Mouse (Mus musculus) CH12.LX (cell line): ENCODE measurements around the gene Brf1. TPM values are rescaled to one million over a fixed set of nuclear protein-coding genes. Genes with fewer than 3 reads are reported as not detected.

Experiments
- DNase-seq: peaks from one replicate; pipeline ENCODE4 v3.0.0-alpha.2; 2013; ENCODE audit errors: extremely low read depth
- H3K27ac ChIP-seq: 2 replicates; pipeline ENCODE4 v1.5.1; 2012; ENCODE audit warnings: low read depth, mild to moderate bottlenecking, control low read depth, moderate library complexity; ENCODE audit not compliant: insufficient read depth
- H3K27me3 ChIP-seq: replicated peaks from 2 replicates; pipeline ENCODE3; 2012; ENCODE audit warnings: inconsistent platforms
- H3K36me3 ChIP-seq, 2 experiments: replicated peaks in 1 of 2; 2 replicates each; pipeline versions ENCODE3 to v1.6.1; 2012; ENCODE audit warnings: inconsistent platforms in 1 of 2, low read length in 1 of 2, mild to moderate bottlenecking in 1 of 2, mixed read lengths in 1 of 2, moderate library complexity in 1 of 2; ENCODE audit not compliant: control insufficient read depth in 1 of 2, insufficient read depth in 1 of 2
- H3K4me1 ChIP-seq, 2 experiments: 2 replicates each; pipeline ENCODE4 v1.6.1; 2012; ENCODE audit warnings: inconsistent platforms in 1 of 2, moderate library complexity in 1 of 2; ENCODE audit not compliant: insufficient read depth in 2 of 2, control insufficient read depth in 1 of 2
- H3K4me2 ChIP-seq: 2 replicates; pipeline ENCODE4 v1.6.1; 2012; ENCODE audit warnings: low read depth, mild to moderate bottlenecking, control low read depth; ENCODE audit not compliant: poor library complexity, insufficient read depth, severe bottlenecking
- H3K4me3 ChIP-seq, 3 experiments: fragments of 150-350 bp in 1 of 3; sonication (generic) in 1 of 3; replicated peaks in 1 of 3; 2 replicates each; pipeline versions ENCODE3 to v1.5.1; 2011 to 2012; ENCODE audit warnings: low read depth in 2 of 3, low read length in 2 of 3, mild to moderate bottlenecking in 2 of 3, moderate library complexity in 2 of 3, control low read depth in 1 of 3, improper control_type of control experiment in 1 of 3, inconsistent platforms in 1 of 3, mixed read lengths in 1 of 3; ENCODE audit not compliant: poor library complexity in 1 of 3
- H3K79me2 ChIP-seq: replicated peaks from 2 replicates; pipeline ENCODE4 v1.6.1; 2012; ENCODE audit warnings: mild to moderate bottlenecking, moderate library complexity; ENCODE audit not compliant: control insufficient read depth, poor library complexity, insufficient read depth, severe bottlenecking; ENCODE audit errors: extremely low read depth
- H3K9ac ChIP-seq: 2 replicates; pipeline ENCODE4 v1.6.1; 2012; ENCODE audit warnings: low read depth, mild to moderate bottlenecking, control low read depth, moderate library complexity; ENCODE audit not compliant: insufficient read depth
- H3K9me3 ChIP-seq: replicated peaks from 2 replicates; pipeline ENCODE3; 2012; ENCODE audit warnings: low read length, inconsistent platforms, mixed read lengths
- CHD1 ChIP-seq: IDR thresholded peaks from 2 replicates; pipeline ENCODE4 v1.6.1; 2012; ENCODE audit warnings: low read depth, low read length, improper control_type of control experiment, inconsistent platforms
- CHD2 ChIP-seq: IDR thresholded peaks from 2 replicates; pipeline ENCODE4 v1.6.1; 2011; ENCODE audit warnings: low read length, improper control_type of control experiment
- CTCF ChIP-seq, 2 experiments: IDR thresholded peaks in 1 of 2; conservative IDR thresholded peaks in 1 of 2; 2 replicates each; pipeline ENCODE4 v1.5.1; 2011 to 2012; ENCODE audit warnings: low read depth in 2 of 2, low read length in 2 of 2, improper control_type of control experiment in 1 of 2, inconsistent platforms in 1 of 2, mild to moderate bottlenecking in 1 of 2, moderate library complexity in 1 of 2
- E2F4 ChIP-seq: IDR thresholded peaks from 2 replicates; pipeline ENCODE4 v1.6.1; 2011; ENCODE audit warnings: low read depth, low read length, improper control_type of control experiment; ENCODE audit not compliant: insufficient replicate concordance
- ELF1 ChIP-seq: IDR thresholded peaks from 2 replicates; pipeline ENCODE4 v1.6.1; 2014; ENCODE audit warnings: low read depth, mild to moderate bottlenecking, inconsistent platforms, low read length, improper control_type of control experiment
- EP300 ChIP-seq: IDR thresholded peaks from 2 replicates; pipeline ENCODE4 v1.6.1; 2011; ENCODE audit warnings: low read length, improper control_type of control experiment
- ETS1 ChIP-seq: conservative IDR thresholded peaks from 2 replicates; pipeline ENCODE4 v1.6.1; 2012; ENCODE audit warnings: low read depth, mild to moderate bottlenecking, inconsistent platforms, low read length, improper control_type of control experiment, moderate library complexity
- HCFC1 ChIP-seq: IDR thresholded peaks from 2 replicates; pipeline ENCODE4 v1.6.1; 2012; ENCODE audit warnings: low read depth, mild to moderate bottlenecking, inconsistent platforms, low read length, improper control_type of control experiment
- IRF4 ChIP-seq: IDR thresholded peaks from 2 replicates; pipeline ENCODE4 v1.6.1; 2014; ENCODE audit warnings: low read depth, mild to moderate bottlenecking, inconsistent platforms, low read length, improper control_type of control experiment
- JUND ChIP-seq: conservative IDR thresholded peaks from 2 replicates; pipeline ENCODE4 v1.6.1; 2011; ENCODE audit warnings: low read depth, low read length, improper control_type of control experiment
- KAT2A ChIP-seq: IDR thresholded peaks from 2 replicates; pipeline ENCODE4 v1.6.1; 2012; ENCODE audit warnings: low read length, improper control_type of control experiment, inconsistent platforms; ENCODE audit not compliant: insufficient replicate concordance
- MAX ChIP-seq: IDR thresholded peaks from 2 replicates; pipeline ENCODE4 v1.6.1; 2011; ENCODE audit warnings: low read length, improper control_type of control experiment
- MYC ChIP-seq: IDR thresholded peaks from 2 replicates; pipeline ENCODE4 v1.6.1; 2011; ENCODE audit warnings: low read depth, mild to moderate bottlenecking, improper control_type of control experiment, low read length
- NELFE ChIP-seq: IDR thresholded peaks from 2 replicates; pipeline ENCODE4 v1.6.1; 2011; ENCODE audit warnings: low read depth, low read length, improper control_type of control experiment
- NRF1 ChIP-seq: IDR thresholded peaks from 2 replicates; pipeline ENCODE4 v1.6.1; 2014; ENCODE audit warnings: low read depth, mild to moderate bottlenecking, inconsistent platforms, low read length, improper control_type of control experiment, moderate library complexity
- PAX5 ChIP-seq: IDR thresholded peaks from 2 replicates; pipeline ENCODE4 v1.6.1; 2012; ENCODE audit warnings: low read length, inconsistent platforms, mixed read lengths
- POLR2A ChIP-seq: IDR thresholded peaks from 2 replicates; pipeline ENCODE4 v1.6.1; 2011; ENCODE audit warnings: low read depth, mild to moderate bottlenecking, improper control_type of control experiment, low read length
- POLR2AphosphoS2 ChIP-seq: IDR thresholded peaks from 2 replicates; pipeline ENCODE4 v1.6.1; 2011; ENCODE audit warnings: low read depth, low read length, improper control_type of control experiment
- RAD21 ChIP-seq: IDR thresholded peaks from 2 replicates; pipeline ENCODE4 v1.6.1; 2011; ENCODE audit warnings: low read depth, mild to moderate bottlenecking, low read length, improper control_type of control experiment, moderate library complexity
- SIN3A ChIP-seq: IDR thresholded peaks from 2 replicates; pipeline ENCODE4 v1.6.1; 2012; ENCODE audit warnings: low read length, improper control_type of control experiment, inconsistent platforms
- UBTF ChIP-seq: IDR thresholded peaks from 2 replicates; pipeline ENCODE4 v1.6.1; 2012; ENCODE audit warnings: low read depth, mild to moderate bottlenecking, inconsistent platforms, low read length, improper control_type of control experiment, moderate library complexity
- USF1 ChIP-seq: IDR thresholded peaks from 2 replicates; pipeline ENCODE4 v1.6.1; 2014; ENCODE audit warnings: low read depth, mild to moderate bottlenecking, inconsistent platforms, low read length, improper control_type of control experiment
- ZC3H11A ChIP-seq: IDR thresholded peaks from 2 replicates; pipeline ENCODE4 v1.6.1; 2012; ENCODE audit warnings: low read depth, mild to moderate bottlenecking, inconsistent platforms, low read length, improper control_type of control experiment
- ZMIZ1 ChIP-seq: IDR thresholded peaks from 2 replicates; pipeline ENCODE4 v1.6.1; 2012; ENCODE audit warnings: low read depth, mild to moderate bottlenecking, inconsistent platforms, low read length, improper control_type of control experiment
- dilution Hi-C: fragments of 300-500 bp; cut with MboI; formaldehyde crosslinking; loops from 2 replicates; pipeline ENCODE4 v1.14.3; 2020; ENCODE audit warnings: low sequenced_read_pairs; ENCODE audit not compliant: extremely low pct_unique_long_range_greater_than_20kb, extremely low pct_ligation_motif_present
- in situ Hi-C: fragments of 300-500 bp; cut with MboI; formaldehyde crosslinking; loops from 3 replicates; pipeline ENCODE4 v1.14.3; 2019; ENCODE audit warnings: low sequenced_read_pairs, low pct_ligation_motif_present, low pct_unique_long_range_greater_than_20kb, mixed read lengths
- polyA plus RNA-seq: library from polyadenylated mRNA; unstranded; fragments of >175 nt; gene quantifications from 2 replicates; pipeline ENCODE4 v1.2.1, GENCODE M21; 2012; ENCODE audit warnings: low read depth; ENCODE audit not compliant: insufficient read length
- total RNA-seq, 2 experiments: library from RNA; depleted of rRNA; stranded (reverse); fragments of 300-350 nt in 1 of 2; fragments of >200 nt in 1 of 2; gene quantifications; 2 replicates each; pipeline ENCODE4 v1.2.3; 2012 to 2014

Gene Brf1
- total and polyA plus RNA-seq, 3 experiments = 15.9 to 31.2 (median 29.6) TPM

- peaks cover 15 to 42% of the 10 kb centered on the region in 2 experiments for H3K4me1 ChIP-seq
These were observed 16.5 kb upstream of the Brf1 start for GRCm38 (mm10) chr12:113016976-113017375.

GRCm38 (mm10) chr12:113015956-113016355 is 15.5 kb upstream of the Brf1 start:
- H3K36me3 ChIP-seq = peaks cover 0 to 14% of the 10 kb centered on the region in 2 experiments
- in situ Hi-C loops = loop anchor here (5.0 kb wide), 1 partner anchor 136 kb away; no protein-coding TSS in a partner anchor
- no peak for DNase-seq
- peaks cover 2% of the 10 kb centered on the region for H3K9me3 ChIP-seq
- H3K27ac ChIP-seq = no peak overlapping the region
- TF ChIP-seq PAX5 (no peak), MAX (no peak), KAT2A (no peak), MYC (no peak), CHD2 (no peak), CTCF (conservative IDR thresholded peaks at IDR 0.05 in 1 of 2, IDR thresholded peaks at IDR 0.05 in 1 of 2; ENCODE audit: low read depth in 2 of 2, low read length in 2 of 2) (no peak), POLR2A (no peak), UBTF (no peak), E2F4 (no peak), RAD21 (no peak), ZMIZ1 (no peak), NRF1 (no peak), NELFE (no peak), SIN3A (no peak), USF1 (no peak), ELF1 (no peak), ZC3H11A (no peak), JUND (no peak), HCFC1 (no peak), POLR2AphosphoS2 (no peak)
- TF ChIP-seq, all 38 proteins: peak for 0
- Histone ChIP-seq H3K4me3 (no peak overlapping the region), H3K27me3 (no peaks in the 10 kb centered on the region), H3K4me1 (peaks cover 15 to 43% of the 10 kb centered on the region in 2 experiments), H3K9ac (no peak overlapping the region), H3K4me2 (no peak overlapping the region), H3K79me2 (no peaks in the 10 kb centered on the region; the same call in 1 of the 2 replicates)
- dilution Hi-C loops = no loop called here

More at GRCm38 (mm10) chr12:113016976-113017375, 16.5 kb upstream of the Brf1 start:
- H3K9me3 ChIP-seq = no peaks in the 10 kb centered on the region
- H3K27ac ChIP-seq = no peak overlapping the region
- in situ Hi-C loops = loop anchor here (5.0 kb wide), 1 partner anchor 135 kb away; no protein-coding TSS in a partner anchor
- H3K9ac ChIP-seq = no peak overlapping the region
- H3K4me2 ChIP-seq = no peak overlapping the region
- DNase-seq = no peak
- no peaks in the 10 kb centered on the region; the same call in 1 of the 2 replicates for H3K79me2 ChIP-seq
- dilution Hi-C loops = no loop called here
- no peaks in the 10 kb centered on the region for H3K27me3 ChIP-seq
- H3K36me3 ChIP-seq = peaks cover 0 to 16% of the 10 kb centered on the region in 2 experiments
- no peak overlapping the region for H3K4me3 ChIP-seq
- no peak for TF ChIP-seq EP300
- no peak for TF ChIP-seq UBTF
- no peak for TF ChIP-seq SIN3A
- no peak for TF ChIP-seq IRF4
- no peak for TF ChIP-seq ETS1
- no peak for TF ChIP-seq CTCF (conservative IDR thresholded peaks at IDR 0.05 in 1 of 2, IDR thresholded peaks at IDR 0.05 in 1 of 2; ENCODE audit: low read depth in 2 of 2, low read length in 2 of 2)
- TF ChIP-seq CHD1 = no peak
